Mouse (Mus musculus): ENCODE data around the gene Atp6v0e2.

- TF ChIP-seq CTCF (IDR thresholded peaks at IDR 0.05; ENCODE audit: low read depth), result no peak
- TF ChIP-seq EP300 (IDR thresholded peaks at IDR 0.05; ENCODE audit: low read depth), result no peak
These were observed 16.4 kb downstream of the Atp6v0e2 start for GRCm38 (mm10) chr6:48553819-48554218.
